Mouse (Mus musculus) hindbrain, embryonic 15.5 days (tissue): Measurements from ENCODE around the gene Armc7. TPM values are rescaled to one million over a fixed set of nuclear protein-coding genes. Genes with fewer than 3 reads are reported as not detected.

Experiments used
- microRNA-seq: library from miRNA; unstranded; fragments of <30 nt; microRNA quantifications from one replicate; pipeline ENCODE4, GENCODE M21; 2016
- polyA plus RNA-seq: library from polyadenylated mRNA; unstranded; fragments of >200 nt; fragmentation: Nextera tagmentation; extraction: Ambion mirVana; gene quantifications from 2 replicates; pipeline ENCODE4 v1.2.1, GENCODE M21; 2015

Armc7 gene
- polyA plus RNA-seq, 1 experiment from 2014 or later: 18.2 TPM

Small RNA genes lying within 50 kb of the gene (microRNA-seq; reads per million reads assigned to microRNA genes)
- not detected for gene Mir3968

Other genes with a start within 250 kb of the Armc7 start
- 0.64 and 0.73 TPM in 2 replicates for gene Grin2c, start 208.4 kb upstream of the Armc7 start, polyA plus RNA-seq
- gene Fdxr, start 198.6 kb upstream of the Armc7 start, polyA plus RNA-seq: 21.3 and 21.6 TPM in 2 replicates
- gene Fads6, start 178.0 kb upstream of the Armc7 start, polyA plus RNA-seq: 1.3 and 1.5 TPM in 2 replicates
- gene Otop2, start 168.5 kb upstream of the Armc7 start, polyA plus RNA-seq: 0.07 and 0.34 TPM in 2 replicates
- 0.06 and 0.38 TPM in 2 replicates for gene Ush1g, start 153.6 kb upstream of the Armc7 start, polyA plus RNA-seq
- 2.2 and 2.3 TPM in 2 replicates for gene Otop3, start 140.9 kb upstream of the Armc7 start, polyA plus RNA-seq
- 57.2 and 62.4 TPM in 2 replicates for gene Hid1, start 107.9 kb upstream of the Armc7 start, polyA plus RNA-seq
- gene Cdr2l, start 93.8 kb upstream of the Armc7 start, polyA plus RNA-seq: 25.0 and 27.0 TPM in 2 replicates
- gene Mrpl58, start 71.9 kb upstream of the Armc7 start, polyA plus RNA-seq: 180 and 190 TPM in 2 replicates
- gene Atp5h, start 55.7 kb upstream of the Armc7 start, polyA plus RNA-seq: 877 and 940 TPM in 2 replicates
- gene Kctd2, start 55.5 kb upstream of the Armc7 start, polyA plus RNA-seq: 23.6 and 26.2 TPM in 2 replicates
- gene Trim80, start 35.1 kb upstream of the Armc7 start, polyA plus RNA-seq: not detected in 2 replicates
- gene Slc16a5, start 13.2 kb upstream of the Armc7 start, polyA plus RNA-seq: 0.17 and 0.24 TPM in 2 replicates
- 88.4 and 101 TPM in 2 replicates for gene Nt5c, start 16.2 kb downstream of the Armc7 start, polyA plus RNA-seq
- 1,345 and 1,399 TPM in 2 replicates for gene Jpt1, start 38.7 kb downstream of the Armc7 start, polyA plus RNA-seq
- 917 and 959 TPM in 2 replicates for gene Sumo2, start 60.6 kb downstream of the Armc7 start, polyA plus RNA-seq
- 95.4 and 108 TPM in 2 replicates for gene Nup85, start 88.8 kb downstream of the Armc7 start, polyA plus RNA-seq
- gene Mrps7, start 128.3 kb downstream of the Armc7 start, polyA plus RNA-seq: 73.6 and 79.8 TPM in 2 replicates
- 35.8 and 38.1 TPM in 2 replicates for gene Gga3, start 128.4 kb downstream of the Armc7 start, polyA plus RNA-seq
- 12.2 and 13.9 TPM in 2 replicates for gene Mif4gd, start 137.3 kb downstream of the Armc7 start, polyA plus RNA-seq
- gene Slc25a19, start 152.6 kb downstream of the Armc7 start, polyA plus RNA-seq: 43.6 and 47.1 TPM in 2 replicates
- 186 and 190 TPM in 2 replicates for gene Grb2, start 232.9 kb downstream of the Armc7 start, polyA plus RNA-seq